Comparison of ENCODE assay signal across 8 mouse cellular contexts in the genomic region with DNA sequence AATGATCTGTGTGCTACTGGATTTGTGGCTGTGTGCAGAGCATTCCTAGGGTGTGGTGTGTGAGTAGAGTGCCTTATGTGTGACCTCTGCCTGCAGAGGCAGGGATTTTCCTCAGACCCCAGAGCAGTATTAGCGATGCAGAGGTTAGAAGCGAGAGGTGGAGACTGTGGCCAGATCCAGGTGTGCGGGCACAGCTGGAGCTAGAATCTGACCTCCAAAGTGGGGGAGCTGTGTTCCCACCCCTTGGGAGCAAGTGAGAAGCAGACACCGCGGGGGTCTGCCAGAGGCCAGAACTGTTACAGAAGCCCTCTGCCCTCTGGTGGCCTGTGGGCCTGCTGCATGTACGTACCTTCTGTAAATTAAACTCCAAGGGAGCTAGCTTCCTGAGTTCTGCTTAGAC. TPM values are rescaled to one million over a fixed set of nuclear protein-coding genes. Genes with fewer than 3 reads are reported as not detected.
A peak's percentile ranks its signal among the peaks of the same experiment; 100 is the strongest.
DNase-seq lines count a peak whose midpoint lies in the region; ATAC-seq and TF ChIP-seq lines count a peak whose summit lies in the region.

No protein-coding gene starts in this region.

- H3K36me3 ChIP-seq in liver, adult 2 months (ENCODE audit: control insufficient read depth, insufficient read depth, low read length) = no peaks in the 10 kb centered on the region
- H3K36me3 ChIP-seq in liver, embryonic 12.5 days = no peaks in the 10 kb centered on the region
- H3K36me3 ChIP-seq in heart, embryonic 16.5 days (ENCODE audit: control insufficient read depth, insufficient read depth) = no peaks in the 10 kb centered on the region
- peaks cover 4% of the 10 kb centered on the region; the same call in 1 of the 2 replicates for H3K36me3 ChIP-seq in splenic B cell, adult 2 months (ENCODE audit: control insufficient read depth, insufficient read depth, low read length, poor library complexity, severe bottlenecking)
- no peaks in the 10 kb centered on the region for H3K36me3 ChIP-seq in forebrain, embryonic 15.5 days

- no peak overlapping the region for H3K9ac ChIP-seq in liver, adult 2 months (ENCODE audit: low read depth, low read length)
- no peak overlapping the region for H3K9ac ChIP-seq in liver, embryonic 12.5 days
- 0 out of 2 replicates have a peak overlapping the region, but pooled peaks have one; percentile 6 for H3K9ac ChIP-seq in heart, embryonic 16.5 days (ENCODE audit: low read length)
- H3K9ac ChIP-seq in forebrain, embryonic 15.5 days (replicated peaks) = no peak overlapping the region

- no peaks in the 10 kb centered on the region for H3K27me3 ChIP-seq in liver, adult 2 months (ENCODE audit: control insufficient read depth, insufficient read depth, low read length)
- peaks cover 28% of the 10 kb centered on the region for H3K27me3 ChIP-seq in liver, embryonic 12.5 days (replicated peaks)
- H3K27me3 ChIP-seq in heart, embryonic 16.5 days (ENCODE audit: control insufficient read depth, insufficient read depth, low read length) = peaks cover 2% of the 10 kb centered on the region; the same call in 1 of the 2 replicates
- no peaks in the 10 kb centered on the region for H3K27me3 ChIP-seq in splenic B cell, adult 2 months (ENCODE audit: control insufficient read depth, insufficient read depth, low read length, poor library complexity, severe bottlenecking)
- H3K27me3 ChIP-seq in forebrain, embryonic 15.5 days = no peaks in the 10 kb centered on the region

- no peaks in the 10 kb centered on the region for H3K79me2 ChIP-seq in liver, adult 2 months (ENCODE audit: control insufficient read depth, insufficient read depth, low read length)

- TF ChIP-seq CTCF in liver, adult 2 months (IDR thresholded peaks at IDR 0.05; ENCODE audit: low read depth, low read length) = peak; percentile 20; the same call in 1 of the 2 replicates

- H3K9me3 ChIP-seq in liver, embryonic 12.5 days (replicated peaks) = no peaks in the 10 kb centered on the region
- no peaks in the 10 kb centered on the region for H3K9me3 ChIP-seq in heart, embryonic 16.5 days (replicated peaks; ENCODE audit: control insufficient read depth, low read length)
- H3K9me3 ChIP-seq in forebrain, embryonic 15.5 days = no peaks in the 10 kb centered on the region

- no peak overlapping the region for H3K27ac ChIP-seq in liver, adult 2 months (replicated peaks; ENCODE audit: insufficient read depth, low read depth, low read length)
- H3K27ac ChIP-seq in liver, embryonic 12.5 days = no peak overlapping the region
- no peak overlapping the region for H3K27ac ChIP-seq in heart, embryonic 16.5 days (ENCODE audit: low read length)
- H3K27ac ChIP-seq in forebrain, embryonic 15.5 days (replicated peaks) = no peak overlapping the region

- no peak overlapping the region for H3K4me2 ChIP-seq in liver, embryonic 12.5 days
- H3K4me2 ChIP-seq in heart, embryonic 16.5 days (ENCODE audit: low read depth, low read length) = peak overlapping the region; percentile 33; the same call in 1 of the 2 replicates
- H3K4me2 ChIP-seq in forebrain, embryonic 15.5 days (replicated peaks) = no peak overlapping the region

- H3K4me3 ChIP-seq in liver, adult 2 months (ENCODE audit: insufficient read depth, low read depth, low read length) = no peak overlapping the region
- H3K4me3 ChIP-seq in liver, embryonic 12.5 days = no peak overlapping the region
- H3K4me3 ChIP-seq in heart, embryonic 16.5 days (ENCODE audit: low read length) = peak overlapping the region; percentile 8; the same call in 1 of the 2 replicates
- no peak overlapping the region for H3K4me3 ChIP-seq in forebrain, embryonic 15.5 days

- peak; percentile 59 to 67 for DNase-seq in cerebellum, postnatal 10 days
- no peak for DNase-seq in cerebellum, adult 8-10 months
- DNase-seq in liver, adult 2 months (ENCODE audit: extremely low read depth, low read depth, low spot score) = no peak
- peak; percentile 58 for DNase-seq in splenic B cell, adult 2 months (ENCODE audit: low read depth, low spot score)

- TF ChIP-seq POLR2A in liver, adult 2 months (IDR thresholded peaks at IDR 0.05; ENCODE audit: extremely low read depth, insufficient read depth, low read length) = no peak

- 72% methylated on average over 6 of the region's 6 CpGs for WGBS in liver, adult 2 months
- 42% methylated on average over 6 of the region's 6 CpGs for WGBS in liver, embryonic 12.5 days (ENCODE audit: insufficient replicate concordance)
- WGBS in heart, embryonic 16.5 days = 20% methylated on average over 6 of the region's 6 CpGs
- WGBS in forebrain, embryonic 15.5 days = 19% methylated on average over 6 of the region's 6 CpGs

- no peak for ATAC-seq in liver, embryonic 12.5 days
- ATAC-seq in heart, embryonic 16.5 days (replicated peaks; ENCODE audit: extremely low read depth, insufficient read depth, low FRiP score) = 0 out of 2 replicates have a peak, but pooled peaks have one; percentile 19
- ATAC-seq in forebrain, embryonic 15.5 days (replicated peaks) = no peak
- ATAC-seq in frontal cortex, adult (ENCODE audit: low TSS enrichment) = no peak

- no peaks in the 10 kb centered on the region for H3K4me1 ChIP-seq in liver, adult 2 months (ENCODE audit: control insufficient read depth, insufficient read depth, low read length)
- peaks cover 24% of the 10 kb centered on the region for H3K4me1 ChIP-seq in liver, embryonic 12.5 days
- no peaks in the 10 kb centered on the region for H3K4me1 ChIP-seq in heart, embryonic 16.5 days (ENCODE audit: control insufficient read depth, insufficient read depth, low read length)
- H3K4me1 ChIP-seq in forebrain, embryonic 15.5 days = no peaks in the 10 kb centered on the region

RNA-seq across cellular contexts. Expression of a gene that starts 1.7 kb away (rescaled TPM):
- total RNA-seq in liver, adult 2 months (2014; rRNA removed) = 2.4 and 2.8 TPM in 2 replicates
- 1.3 and 2.0 TPM in 2 replicates for polyA plus RNA-seq in liver, adult 2 months (2012; rRNA removed)
- 4.7 and 5.3 TPM in 2 replicates for polyA plus RNA-seq in liver, embryonic 12.5 days (2016; fragmentation: Nextera tagmentation; extraction: Ambion mirVana)
- polyA plus RNA-seq in heart, embryonic 16.5 days (2015; fragmentation: Nextera tagmentation; extraction: Ambion mirVana) = 3.5 and 7.5 TPM in 2 replicates
- 0.61 and 0.71 TPM in 2 replicates for polyA plus RNA-seq in forebrain, embryonic 15.5 days (2015; fragmentation: Nextera tagmentation; extraction: Ambion mirVana)

RNA-seq across cellular contexts. Expression of a gene that starts 17.2 kb away (rescaled TPM):
- total RNA-seq in liver, adult 2 months (2014; rRNA removed) = 0.09 and 0.20 TPM in 2 replicates
- 0.09 and 0.16 TPM in 2 replicates for polyA plus RNA-seq in liver, adult 2 months (2012; rRNA removed)
- polyA plus RNA-seq in liver, embryonic 12.5 days (2016; fragmentation: Nextera tagmentation; extraction: Ambion mirVana) = 0.06 and 0.13 TPM in 2 replicates
- polyA plus RNA-seq in heart, embryonic 16.5 days (2015; fragmentation: Nextera tagmentation; extraction: Ambion mirVana) = 0.39 and 0.81 TPM in 2 replicates
- 0.49 and 0.74 TPM in 2 replicates for polyA plus RNA-seq in forebrain, embryonic 15.5 days (2015; fragmentation: Nextera tagmentation; extraction: Ambion mirVana)

RNA-seq across cellular contexts. Expression of a gene that starts 24.0 kb away (rescaled TPM):
- total RNA-seq in liver, adult 2 months (2014; rRNA removed) = 27.2 and 33.7 TPM in 2 replicates
- polyA plus RNA-seq in liver, adult 2 months (2012; rRNA removed) = 39.4 and 44.7 TPM in 2 replicates
- polyA plus RNA-seq in liver, embryonic 12.5 days (2016; fragmentation: Nextera tagmentation; extraction: Ambion mirVana) = 27.5 and 28.7 TPM in 2 replicates
- polyA plus RNA-seq in heart, embryonic 16.5 days (2015; fragmentation: Nextera tagmentation; extraction: Ambion mirVana) = 47.5 and 53.1 TPM in 2 replicates
- polyA plus RNA-seq in forebrain, embryonic 15.5 days (2015; fragmentation: Nextera tagmentation; extraction: Ambion mirVana) = 229 and 235 TPM in 2 replicates

RNA-seq across cellular contexts. Expression of a gene that starts 26.5 kb away (rescaled TPM):
- total RNA-seq in liver, adult 2 months (2014; rRNA removed) = not detected in 2 replicates
- polyA plus RNA-seq in liver, adult 2 months (2012; rRNA removed) = 0.05 TPM in 1 of 2 replicates, not detected in the other
- polyA plus RNA-seq in liver, embryonic 12.5 days (2016; fragmentation: Nextera tagmentation; extraction: Ambion mirVana) = 0.35 and 0.46 TPM in 2 replicates
- 0.71 and 1.0 TPM in 2 replicates for polyA plus RNA-seq in heart, embryonic 16.5 days (2015; fragmentation: Nextera tagmentation; extraction: Ambion mirVana)
- 3.8 and 4.0 TPM in 2 replicates for polyA plus RNA-seq in forebrain, embryonic 15.5 days (2015; fragmentation: Nextera tagmentation; extraction: Ambion mirVana)

RNA-seq across cellular contexts. Expression of a gene that starts 31.6 kb away (rescaled TPM):
- 26.6 and 27.8 TPM in 2 replicates for total RNA-seq in liver, adult 2 months (2014; rRNA removed)
- 50.6 and 57.2 TPM in 2 replicates for polyA plus RNA-seq in liver, adult 2 months (2012; rRNA removed)
- 3.1 TPM in 2 replicates for polyA plus RNA-seq in liver, embryonic 12.5 days (2016; fragmentation: Nextera tagmentation; extraction: Ambion mirVana)
- polyA plus RNA-seq in heart, embryonic 16.5 days (2015; fragmentation: Nextera tagmentation; extraction: Ambion mirVana) = 3.7 and 4.2 TPM in 2 replicates
- 12.3 and 13.0 TPM in 2 replicates for polyA plus RNA-seq in forebrain, embryonic 15.5 days (2015; fragmentation: Nextera tagmentation; extraction: Ambion mirVana)

Comparison
In these comparisons a context has a peak if more than half of its experiments do, and no peak if none do; other contexts are left out.
1. DNase-seq: peak in cerebellum, postnatal 10 days (2 of 2) and splenic B cell, adult 2 months (single experiment); none in cerebellum, adult 8-10 months (single experiment) and liver, adult 2 months (single experiment).